Mouse (Mus musculus) adrenal gland, postnatal 4 days (tissue): ENCODE results near the gene Rps6ka5. TPM values are rescaled to one million over a fixed set of nuclear protein-coding genes. Genes with fewer than 3 reads are reported as not detected.

Experiments
- DNase-seq, 2 experiments: peaks; one replicate each; pipeline ENCODE4 v3.0.0; 2021 to 2022; ENCODE audit warnings: low spot score in 2 of 2, mixed read lengths in 2 of 2
- total RNA-seq, 2 experiments: library from RNA; stranded (reverse); gene quantifications; 2 replicates each; pipeline ENCODE4 v1.2.3; 2021

Gene Rps6ka5
- total RNA-seq, 2 experiments from 2014 or later, result 10.7 to 12.0 TPM

DNA sequence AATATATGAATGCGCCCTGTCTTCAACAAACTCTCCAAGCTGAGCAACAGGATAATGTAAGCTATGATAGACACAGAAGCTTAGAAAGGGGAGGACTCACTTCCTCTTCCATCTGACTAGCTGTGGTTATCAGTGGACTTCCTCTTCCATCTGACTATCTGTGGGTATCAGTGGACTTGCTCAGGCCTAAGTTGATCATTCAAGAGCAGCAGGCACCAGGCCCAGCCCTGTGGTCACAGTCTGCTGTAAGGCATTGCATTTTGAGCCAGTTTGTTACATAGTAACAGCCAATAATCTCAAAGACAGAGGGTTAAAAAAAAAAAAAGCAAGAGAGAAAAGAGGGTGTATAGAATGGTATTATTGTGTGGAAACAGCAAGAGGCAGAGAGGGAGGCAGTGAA, 221.3 kb downstream of the Rps6ka5 start:
- DNase-seq, result no peak

DNA sequence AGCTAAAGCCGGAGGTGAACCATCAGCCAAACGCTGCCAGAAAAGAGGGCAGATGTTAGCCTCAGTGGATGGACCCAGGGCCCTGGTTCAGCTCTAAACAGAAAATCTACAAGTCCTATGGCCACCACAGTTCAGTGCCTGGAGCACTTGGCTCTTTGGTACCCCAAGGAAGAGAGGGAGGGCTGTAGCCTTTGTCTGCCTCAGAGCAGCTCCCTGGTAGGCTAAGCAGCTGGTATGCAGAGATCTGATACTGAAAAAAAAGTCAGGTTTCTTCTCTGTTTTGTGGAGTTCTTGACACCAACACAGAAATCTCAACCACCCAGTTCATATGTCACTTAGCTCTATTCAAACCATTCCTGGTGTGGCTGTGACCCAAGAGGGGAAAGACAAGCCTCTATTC, 222.2 kb downstream of the Rps6ka5 start:
- no peak for DNase-seq

DNA sequence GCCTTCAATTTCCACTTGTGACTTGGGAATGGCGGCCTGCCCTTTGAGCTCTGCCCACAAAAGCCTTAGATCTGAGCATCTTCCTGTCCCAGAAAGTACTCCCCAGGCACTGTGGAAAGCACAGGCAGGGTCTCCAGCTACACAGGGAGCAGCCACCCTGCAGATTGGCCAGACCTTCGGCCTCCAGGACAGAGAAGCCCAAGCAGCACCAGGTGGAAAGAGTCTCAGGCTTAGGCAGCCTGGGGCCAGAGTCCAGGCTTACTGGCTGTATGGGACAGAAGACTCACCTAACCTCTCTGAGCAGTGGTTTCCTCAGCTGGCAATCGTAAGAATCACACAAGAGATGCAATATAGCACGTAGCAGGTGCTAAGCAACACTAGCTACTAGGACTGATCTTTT, 223.1 kb downstream of the Rps6ka5 start:
- DNase-seq, result no peak

DNA sequence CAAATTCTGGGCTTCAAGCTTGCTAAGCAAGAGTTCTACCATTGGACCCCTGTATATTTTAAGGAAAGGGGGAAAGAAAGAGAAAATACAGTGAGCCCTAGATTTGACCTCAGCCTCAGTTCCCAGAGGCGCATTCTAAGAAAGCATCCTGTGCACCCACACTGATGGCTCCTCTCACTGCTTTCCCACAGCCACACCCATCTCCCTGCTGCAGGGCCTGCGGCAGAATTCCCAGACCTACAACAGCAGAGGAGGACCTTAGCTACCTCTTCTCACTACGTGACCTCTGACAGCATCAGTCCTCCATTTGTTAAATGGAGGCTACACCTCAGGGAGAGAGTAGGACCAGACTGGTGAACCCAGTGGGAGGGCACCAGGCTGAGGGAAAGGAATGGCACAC, 224.2 kb downstream of the Rps6ka5 start:
- no peak for DNase-seq

DNA sequence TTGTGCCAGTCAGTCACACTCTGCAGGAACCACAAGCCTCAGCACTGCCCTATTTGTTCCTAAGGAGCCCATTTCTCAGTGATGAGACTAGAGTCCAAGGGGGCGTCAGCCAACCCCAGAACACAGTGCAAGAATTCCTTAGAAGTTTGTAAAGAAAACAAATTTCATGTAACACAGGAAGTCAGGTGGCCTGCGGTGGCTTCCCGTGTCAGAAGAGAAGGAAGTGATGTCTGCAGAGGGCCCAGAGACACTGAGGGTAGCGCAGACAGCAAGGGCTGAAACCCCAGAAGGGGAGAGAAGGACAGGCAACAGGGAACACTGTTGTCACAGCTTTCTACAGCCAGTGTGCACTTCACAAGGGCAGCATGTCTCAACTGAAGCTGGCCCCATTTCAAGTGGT, 225.5 kb downstream of the Rps6ka5 start:
- DNase-seq, result no peak

DNA sequence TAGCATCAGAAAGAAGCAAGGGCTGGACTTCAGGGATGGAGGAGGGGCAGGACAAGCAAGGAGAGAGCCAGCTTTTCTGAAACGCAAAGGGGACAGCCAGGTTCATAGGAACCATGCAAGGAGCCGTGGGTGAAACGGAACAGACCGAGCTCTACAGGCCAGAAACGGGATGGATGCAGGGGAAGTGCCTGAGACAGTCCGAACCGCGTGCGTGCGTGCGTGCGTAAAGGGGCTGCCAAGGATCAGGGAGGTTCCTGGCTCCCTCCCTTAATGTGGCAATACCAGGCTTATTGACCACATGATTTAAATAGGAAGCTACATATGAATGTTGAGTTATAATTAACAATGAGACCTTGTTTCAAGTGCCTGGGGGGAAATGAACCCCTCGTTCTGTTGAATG, 227.3 kb downstream of the Rps6ka5 start:
- no peak for DNase-seq

Other genes with a start within 250 kb of the Rps6ka5 start
- 10 to 100 TPM; 77.2 to 81.2 TPM for gene Ttc7b, start 206.2 kb downstream of the Rps6ka5 start, total RNA-seq
- gene Dglucy, start 52.1 kb upstream of the Rps6ka5 start, total RNA-seq, result 10 to 100 TPM; 11.3 to 11.5 TPM
- 1 to 10 TPM; 2.5 to 2.8 TPM for gene Gpr68, start 181.2 kb upstream of the Rps6ka5 start, total RNA-seq